Mouse (Mus musculus) adrenal gland, postnatal 14 days (tissue): ENCODE measurements around the gene Ttn. TPM values are rescaled to one million over a fixed set of nuclear protein-coding genes. Genes with fewer than 3 reads are reported as not detected.

Source experiments
- DNase-seq: peaks from one replicate; pipeline ENCODE4 v3.0.0; 2021; ENCODE audit warnings: mixed read lengths
- total RNA-seq: library from RNA; stranded (reverse); gene quantifications from 2 replicates; pipeline ENCODE4 v1.2.3, GENCODE M21; 2021

Gene Ttn
- total RNA-seq, 1 experiment from 2014 or later = 0.37 TPM

DNA sequence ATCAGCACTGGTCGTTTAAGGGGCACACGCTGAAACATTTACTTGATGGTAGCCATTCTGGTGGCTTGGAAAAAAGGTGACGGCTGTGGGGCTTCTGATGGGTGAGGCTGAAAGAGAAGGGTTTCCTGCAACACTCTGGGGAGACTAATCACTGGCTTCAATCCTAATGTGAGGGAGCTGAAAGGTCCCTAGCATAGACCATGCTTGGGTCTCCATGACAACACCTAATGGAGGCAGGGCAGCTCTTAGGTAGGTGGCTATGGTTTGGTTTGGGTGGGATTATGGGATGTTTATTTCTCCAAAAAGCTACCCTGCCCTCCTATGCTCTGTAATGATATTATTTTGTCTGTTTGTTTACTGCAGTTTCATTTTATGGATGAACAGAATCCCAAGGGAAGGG is 326.9 kb downstream of the Ttn start:
- DNase-seq = no peak

DNA sequence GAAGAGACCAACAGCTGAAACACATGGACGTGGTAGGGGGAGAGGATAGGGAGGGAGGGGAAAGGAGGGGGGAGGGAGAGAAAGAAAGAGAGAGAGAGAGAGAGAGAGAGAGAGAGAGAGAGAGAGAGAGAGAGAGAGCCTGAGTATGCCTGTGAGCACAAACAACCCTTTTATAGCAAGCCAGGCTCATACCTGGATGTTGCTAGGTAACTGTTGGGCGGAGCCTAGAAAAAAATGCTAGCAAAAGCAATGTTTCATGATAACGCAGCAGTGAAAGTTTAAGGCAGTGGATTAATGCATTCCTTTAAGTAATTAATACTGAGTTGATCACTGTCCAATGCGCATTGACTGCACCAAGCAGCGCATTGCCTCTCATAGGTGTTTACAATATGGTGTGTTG is 327.7 kb downstream of the Ttn start:
- no peak for DNase-seq

Other genes starting within 250 kb of the Ttn start
- 7.7 and 9.8 TPM in 2 replicates for gene Ccdc141, start 188.1 kb upstream of the Ttn start, total RNA-seq